Mouse (Mus musculus): ENCODE results near the gene Tamm41. TPM values are rescaled to one million over a fixed set of nuclear protein-coding genes. Genes with fewer than 3 reads are reported as not detected.
A peak's percentile ranks its signal among the peaks of the same experiment; 100 is the strongest.

Tamm41 gene
- 48.5 and 52.2 TPM in 2 replicates for polyA plus RNA-seq (2015; fragmentation: Nextera tagmentation; extraction: Ambion mirVana)

GRCm38 (mm10) chr6:115037103-115038094 lies at the start of gene Tamm41:
Gene Tamm41, minus strand, starts transcription at chr6:115037876.
- H3K36me3 ChIP-seq: peaks cover 21% of the 10 kb centered on the region
- ATAC-seq (ENCODE audit: insufficient number of reproducible peaks, low FRiP score, low TSS enrichment, low read depth): peak; percentile 86
- peak within 1 kb of the TSS; percentile 72 for H3K9ac ChIP-seq
- H3K4me2 ChIP-seq: peak within 1 kb of the TSS; percentile 65
- H3K4me1 ChIP-seq: peaks cover 19% of the 10 kb centered on the region
- H3K27me3 ChIP-seq: no peaks in the 10 kb centered on the region
- no peaks in the 10 kb centered on the region for H3K9me3 ChIP-seq
- 1% methylated on average over 57 of the region's 57 CpGs for WGBS
- peak within 1 kb of the TSS; percentile 86 for H3K4me3 ChIP-seq
- H3K27ac ChIP-seq: no peak within 1 kb of the TSS

GRCm38 (mm10) chr6:115085274-115085841 lies 47.7 kb upstream of the Tamm41 start:
- Histone ChIP-seq H3K27ac (no peak overlapping the region), H3K4me3 (no peak overlapping the region), H3K27me3 (no peaks in the 10 kb centered on the region), H3K36me3 (no peaks in the 10 kb centered on the region), H3K4me1 (no peaks in the 10 kb centered on the region), H3K9me3 (no peaks in the 10 kb centered on the region), H3K4me2 (no peak overlapping the region), H3K9ac (no peak overlapping the region)
- no peak for ATAC-seq (ENCODE audit: insufficient number of reproducible peaks, low FRiP score, low TSS enrichment, low read depth)
- WGBS: 52% methylated on average over 9 of the region's 9 CpGs

GRCm38 (mm10) chr6:115076781-115077575 lies 39.3 kb upstream of the Tamm41 start:
- ATAC-seq (ENCODE audit: insufficient number of reproducible peaks, low FRiP score, low TSS enrichment, low read depth): no peak
- WGBS: 49% methylated on average over 9 of the region's 9 CpGs
- Histone ChIP-seq H3K4me2 (no peak overlapping the region), H3K9ac (no peak overlapping the region), H3K27me3 (no peaks in the 10 kb centered on the region), H3K9me3 (no peaks in the 10 kb centered on the region), H3K27ac (no peak overlapping the region), H3K36me3 (no peaks in the 10 kb centered on the region), H3K4me1 (no peaks in the 10 kb centered on the region), H3K4me3 (no peak overlapping the region)

GRCm38 (mm10) chr6:115072024-115072423 lies 34.3 kb upstream of the Tamm41 start:
- H3K27ac ChIP-seq: no peak overlapping the region
- H3K4me1 ChIP-seq: no peaks in the 10 kb centered on the region; the same call in 1 of the 2 replicates
- H3K27me3 ChIP-seq: no peaks in the 10 kb centered on the region
- H3K4me2 ChIP-seq: no peak overlapping the region
- ATAC-seq (ENCODE audit: insufficient number of reproducible peaks, low FRiP score, low TSS enrichment, low read depth): no peak
- H3K36me3 ChIP-seq: no peaks in the 10 kb centered on the region
- H3K9ac ChIP-seq: no peak overlapping the region
- H3K4me3 ChIP-seq: no peak overlapping the region
- 66% methylated on average over 2 of the region's 2 CpGs for WGBS
- H3K9me3 ChIP-seq: no peaks in the 10 kb centered on the region

- H3K27ac ChIP-seq: no peak overlapping the region
- no peak for ATAC-seq (ENCODE audit: insufficient number of reproducible peaks, low FRiP score, low TSS enrichment, low read depth)
- H3K4me1 ChIP-seq: no peaks in the 10 kb centered on the region; the same call in 1 of the 2 replicates
- no peaks in the 10 kb centered on the region for H3K36me3 ChIP-seq
- no peaks in the 10 kb centered on the region for H3K27me3 ChIP-seq
- H3K4me2 ChIP-seq: no peak overlapping the region
- H3K9me3 ChIP-seq: no peaks in the 10 kb centered on the region
- 40% methylated on average over 13 of the region's 13 CpGs for WGBS
- no peak overlapping the region for H3K9ac ChIP-seq
- no peak overlapping the region for H3K4me3 ChIP-seq
Observed at GRCm38 (mm10) chr6:115065411-115066241, 27.9 kb upstream of the Tamm41 start.

GRCm38 (mm10) chr6:115062605-115063350 lies 25.1 kb upstream of the Tamm41 start:
- WGBS: 58% methylated on average over 5 of the region's 5 CpGs
- Histone ChIP-seq H3K9me3 (no peaks in the 10 kb centered on the region), H3K27ac (no peak overlapping the region), H3K4me1 (no peaks in the 10 kb centered on the region), H3K4me3 (no peak overlapping the region), H3K36me3 (no peaks in the 10 kb centered on the region), H3K9ac (no peak overlapping the region), H3K4me2 (no peak overlapping the region), H3K27me3 (no peaks in the 10 kb centered on the region)
- ATAC-seq (ENCODE audit: insufficient number of reproducible peaks, low FRiP score, low TSS enrichment, low read depth): no peak

- Histone ChIP-seq H3K27me3 (no peaks in the 10 kb centered on the region), H3K4me2 (no peak overlapping the region), H3K4me1 (no peaks in the 10 kb centered on the region), H3K4me3 (no peak overlapping the region), H3K36me3 (no peaks in the 10 kb centered on the region), H3K9me3 (no peaks in the 10 kb centered on the region), H3K27ac (no peak overlapping the region), H3K9ac (no peak overlapping the region)
- ATAC-seq (ENCODE audit: insufficient number of reproducible peaks, low FRiP score, low TSS enrichment, low read depth): no peak
- 35% methylated on average over 5 of the region's 5 CpGs for WGBS
Observed at GRCm38 (mm10) chr6:115059227-115059626, 21.6 kb upstream of the Tamm41 start.

GRCm38 (mm10) chr6:115056699-115057098 lies 19.0 kb upstream of the Tamm41 start:
- Histone ChIP-seq H3K27ac (no peak overlapping the region), H3K27me3 (no peaks in the 10 kb centered on the region), H3K4me3 (no peak overlapping the region), H3K9me3 (no peaks in the 10 kb centered on the region), H3K36me3 (no peaks in the 10 kb centered on the region), H3K9ac (no peak overlapping the region), H3K4me1 (no peaks in the 10 kb centered on the region), H3K4me2 (no peak overlapping the region)
- WGBS: 27% methylated on average over 2 of the region's 2 CpGs
- ATAC-seq (ENCODE audit: insufficient number of reproducible peaks, low FRiP score, low TSS enrichment, low read depth): no peak

GRCm38 (mm10) chr6:115055440-115055839 lies 17.8 kb upstream of the Tamm41 start:
- 67% methylated on average over 4 of the region's 4 CpGs for WGBS

GRCm38 (mm10) chr6:115051586-115052197 lies 14.0 kb upstream of the Tamm41 start:
- ATAC-seq (ENCODE audit: insufficient number of reproducible peaks, low FRiP score, low TSS enrichment, low read depth): no peak
- no peaks in the 10 kb centered on the region for H3K36me3 ChIP-seq
- H3K9ac ChIP-seq: no peak overlapping the region
- no peaks in the 10 kb centered on the region for H3K9me3 ChIP-seq
- WGBS: 44% methylated on average over 6 of the region's 6 CpGs
- H3K27ac ChIP-seq: no peak overlapping the region
- H3K27me3 ChIP-seq: no peaks in the 10 kb centered on the region
- no peak overlapping the region for H3K4me3 ChIP-seq
- H3K4me2 ChIP-seq: no peak overlapping the region
- no peaks in the 10 kb centered on the region for H3K4me1 ChIP-seq

More at GRCm38 (mm10) chr6:115055440-115055839, 17.8 kb upstream of the Tamm41 start:
- H3K4me3 ChIP-seq: no peak overlapping the region
- no peak for ATAC-seq (ENCODE audit: insufficient number of reproducible peaks, low FRiP score, low TSS enrichment, low read depth)
- H3K9ac ChIP-seq: no peak overlapping the region
- no peaks in the 10 kb centered on the region for H3K9me3 ChIP-seq
- H3K27ac ChIP-seq: no peak overlapping the region
- no peaks in the 10 kb centered on the region for H3K27me3 ChIP-seq
- H3K36me3 ChIP-seq: no peaks in the 10 kb centered on the region
- no peaks in the 10 kb centered on the region for H3K4me1 ChIP-seq
- H3K4me2 ChIP-seq: no peak overlapping the region
